Mouse (Mus musculus) olfactory bulb, adult 2 months (tissue): Measurements from ENCODE around the gene Neurl2.

Source experiments
- CTCF ChIP-seq: fragments of 200-500 bp; IDR thresholded peaks from 2 replicates; pipeline ENCODE4 v1.5.1; 2012; ENCODE audit warnings: low read depth, mild to moderate bottlenecking, low read length, moderate library complexity; ENCODE audit not compliant: insufficient read depth
- POLR2A ChIP-seq: fragments of 200-500 bp; IDR thresholded peaks from 2 replicates; pipeline ENCODE4 v1.6.1; 2012; ENCODE audit warnings: mild to moderate bottlenecking, low read depth, low read length, moderate library complexity; ENCODE audit not compliant: insufficient read depth

GRCm38 (mm10) chr2:164795868-164796267 is 37.4 kb downstream of the Neurl2 start:
- TF ChIP-seq CTCF (no peak), POLR2A (no peak)
